Mouse (Mus musculus) gastrocnemius, postnatal 4 days (tissue): Measurements from ENCODE around the gene Ppp1r9a. TPM values are rescaled to one million over a fixed set of nuclear protein-coding genes. Genes with fewer than 3 reads are reported as not detected.

Experiments used
- DNase-seq, 2 experiments: peaks; one replicate each; pipeline ENCODE4 v3.0.0; 2021 to 2022; ENCODE audit warnings: low spot score in 2 of 2, mixed read lengths in 2 of 2
- total RNA-seq, 2 experiments: library from RNA; stranded (reverse); gene quantifications; 2 replicates each; pipeline ENCODE4 v1.2.3; 2021

The Ppp1r9a gene
- total RNA-seq, 2 experiments from 2014 or later = 50.2 to 55.1 TPM

DNA sequence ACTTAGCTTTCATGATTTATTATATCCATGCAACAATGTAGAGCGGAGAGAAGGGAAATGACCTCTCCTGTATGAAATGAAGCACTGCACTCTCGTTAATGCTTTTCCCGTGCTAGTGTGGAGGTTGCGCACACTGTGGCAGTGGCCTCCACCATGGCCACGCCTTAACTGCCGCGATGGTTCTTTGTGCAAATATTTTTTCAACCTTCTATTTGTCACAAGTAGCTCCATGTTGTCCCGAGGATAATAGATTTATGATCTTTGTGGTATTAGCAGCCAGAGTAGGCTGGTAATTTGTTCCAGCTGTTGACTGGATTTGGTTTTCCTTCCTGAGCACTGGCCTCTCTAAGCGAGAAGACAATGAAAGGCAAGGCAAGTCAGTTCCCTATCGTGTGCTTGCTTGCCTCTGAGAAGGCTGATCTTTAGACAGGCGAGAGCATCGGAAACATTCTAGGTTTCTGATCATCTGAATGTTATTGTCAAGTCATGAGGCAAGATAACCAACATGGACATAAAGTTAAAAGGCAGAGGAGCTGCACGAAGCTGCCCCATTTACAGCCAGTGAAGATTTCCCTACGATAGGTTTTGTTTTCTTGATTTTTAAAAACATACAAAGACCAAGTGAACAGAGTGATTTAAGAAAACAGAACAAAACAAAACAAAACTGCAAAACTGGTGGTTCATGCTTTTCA lies 50.5 kb downstream of the Ppp1r9a start:
- DNase-seq = no peak

DNA sequence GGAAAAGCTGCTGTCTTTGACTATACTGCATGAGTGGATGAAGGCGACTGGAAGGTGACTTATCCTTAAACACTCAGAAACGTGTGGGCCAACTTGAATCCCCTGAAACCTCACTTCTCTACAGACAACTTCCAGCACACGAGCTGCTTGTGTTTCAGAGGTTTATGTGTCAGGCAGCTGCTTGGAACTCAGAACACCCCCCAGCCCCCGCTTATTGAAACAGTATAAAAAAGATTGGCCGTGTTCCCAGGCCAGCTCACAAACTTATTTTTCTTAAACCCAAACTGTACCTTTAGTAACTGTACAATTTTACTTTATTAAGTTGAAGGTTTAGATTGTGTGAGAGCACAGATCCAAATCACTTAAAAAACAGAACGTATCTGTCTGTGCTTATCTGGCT lies 53.9 kb downstream of the Ppp1r9a start:
- peak in 1 of 2 experiments; percentile 40 for DNase-seq

DNA sequence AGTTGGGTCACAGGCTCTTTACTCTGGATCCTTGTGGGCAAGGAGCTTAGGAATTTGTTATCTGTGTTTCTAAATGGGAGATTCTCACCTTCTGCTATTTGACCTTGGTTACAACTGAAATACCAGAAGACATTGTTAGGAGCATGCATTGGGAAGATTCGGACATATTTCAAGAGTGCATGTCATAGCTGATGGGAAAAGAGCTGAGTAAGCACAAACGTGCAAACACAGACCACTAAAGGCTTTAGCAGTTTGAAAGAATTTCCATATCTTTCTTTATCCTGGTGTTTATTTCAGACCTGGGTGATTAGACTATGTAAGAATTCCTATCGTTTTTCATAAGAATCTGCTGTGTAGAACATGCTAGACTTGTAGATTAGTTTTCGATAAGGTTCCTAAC lies 59.5 kb downstream of the Ppp1r9a start:
- DNase-seq = no peak

DNA sequence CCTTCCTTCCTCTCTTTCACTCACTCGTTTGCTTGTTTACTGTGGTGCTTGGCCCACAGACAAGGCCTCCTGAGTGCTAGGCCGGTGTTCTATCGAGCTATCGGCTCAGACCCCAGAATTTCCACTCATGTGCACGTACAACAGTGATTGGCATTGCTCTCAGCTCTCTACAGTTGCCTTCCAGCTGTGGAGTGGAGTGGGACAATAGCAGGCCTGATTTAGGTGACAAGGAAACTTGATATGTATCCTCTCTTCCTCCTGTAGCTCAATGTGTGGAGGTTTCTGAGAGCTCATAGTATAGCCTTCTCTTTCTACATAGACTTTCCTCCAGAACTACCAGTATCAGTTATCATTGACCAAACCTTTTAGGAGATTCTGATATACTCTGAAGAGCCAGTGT lies 60.3 kb downstream of the Ppp1r9a start:
- no peak for DNase-seq

DNA sequence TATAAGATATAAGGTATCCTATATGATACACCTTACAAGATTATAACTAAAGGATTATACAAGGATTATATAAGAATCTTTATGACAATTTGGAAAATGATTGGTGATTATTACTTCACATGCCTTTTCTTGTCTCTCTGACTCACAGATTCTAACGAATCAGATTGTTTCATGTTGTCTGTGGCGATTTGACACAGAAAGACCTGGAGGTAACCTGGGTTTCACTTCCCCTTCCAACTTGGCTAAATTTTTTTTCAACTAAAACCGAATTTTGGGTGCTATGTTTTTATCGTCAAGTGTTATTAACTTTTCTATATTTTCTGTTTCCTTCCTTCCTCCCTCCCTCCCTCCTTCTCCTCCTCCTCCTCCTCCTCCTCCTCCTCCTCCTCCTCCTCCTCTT lies 64.5 kb downstream of the Ppp1r9a start:
- DNase-seq = no peak

DNA sequence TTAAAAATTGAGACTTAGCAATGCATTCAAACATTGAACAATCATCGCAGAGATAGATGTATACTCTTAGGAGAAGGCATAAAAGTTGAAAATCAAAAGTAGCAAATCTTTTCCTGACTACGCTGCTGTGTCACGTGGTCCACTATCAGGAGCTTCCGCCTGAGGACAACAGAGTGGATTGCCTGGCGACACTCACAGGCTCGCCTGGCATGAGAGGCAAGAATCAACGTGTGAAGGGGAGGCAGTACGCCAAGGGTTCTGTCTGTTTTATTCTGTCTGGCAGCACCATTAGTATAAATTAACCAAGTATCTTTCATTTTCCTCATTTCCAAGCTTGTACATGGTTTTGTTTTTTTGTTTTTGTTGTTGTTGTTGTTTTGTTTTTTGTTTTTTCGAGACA lies 68.5 kb downstream of the Ppp1r9a start:
- DNase-seq = no peak

DNA sequence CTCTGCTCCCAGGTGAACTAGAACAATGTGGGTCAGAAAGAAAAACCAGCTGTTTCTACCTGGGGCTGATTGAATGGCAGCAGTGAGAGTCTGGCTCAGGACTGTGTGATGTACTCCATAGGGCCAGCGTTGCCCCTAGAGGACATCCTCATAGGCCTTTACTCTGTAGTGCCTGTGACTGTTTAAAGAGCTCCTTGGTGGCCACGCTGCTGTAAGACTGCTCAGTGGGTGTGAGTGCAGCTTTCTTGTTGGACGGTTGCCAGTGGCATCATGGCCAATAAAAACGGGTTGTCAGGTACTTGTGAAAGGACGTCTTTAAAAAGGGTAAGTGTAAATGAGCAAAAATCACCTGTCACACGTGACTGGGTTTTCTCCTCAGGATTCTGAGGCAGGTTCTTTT lies 70.1 kb downstream of the Ppp1r9a start:
- DNase-seq = no peak

DNA sequence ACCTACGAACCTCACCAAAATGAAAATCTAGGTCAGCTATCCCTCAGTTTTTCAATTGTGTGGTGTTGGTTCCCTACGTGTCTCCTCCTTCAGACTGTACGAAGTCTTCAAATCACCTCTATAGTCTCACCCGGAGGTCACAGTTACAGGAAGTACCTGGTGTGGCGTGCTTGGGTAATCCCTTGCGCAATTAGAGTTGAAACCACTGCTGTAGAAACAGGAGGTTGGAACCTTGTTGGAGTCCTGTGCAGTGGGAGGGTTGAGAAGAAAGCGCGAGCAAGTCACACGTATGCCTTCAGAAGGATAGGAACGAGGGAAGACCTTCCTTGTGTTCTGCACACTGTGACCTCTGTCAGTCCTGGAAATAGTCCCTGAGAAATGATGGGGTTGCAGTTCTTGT lies 70.6 kb downstream of the Ppp1r9a start:
- DNase-seq = no peak

DNA sequence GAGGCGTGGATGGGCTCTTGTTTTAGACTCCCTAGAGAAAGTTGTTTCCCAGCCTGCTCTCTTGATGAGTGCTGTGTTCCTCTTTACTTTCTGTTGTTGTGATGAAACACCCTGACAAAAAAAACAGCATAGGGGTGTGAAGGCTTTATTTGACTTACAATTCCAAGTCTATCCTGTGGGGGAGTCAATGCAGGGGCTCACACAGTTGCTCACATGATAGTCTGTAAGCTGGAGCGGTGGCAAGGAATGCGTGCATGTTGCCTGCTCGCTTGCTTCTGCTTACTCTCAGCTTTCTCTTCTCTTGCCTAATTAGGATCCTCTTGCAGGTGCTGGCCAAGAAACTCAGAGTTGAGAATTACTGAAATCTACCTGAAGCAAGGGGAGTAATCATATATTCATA lies 74.8 kb downstream of the Ppp1r9a start:
- DNase-seq = no peak

DNA sequence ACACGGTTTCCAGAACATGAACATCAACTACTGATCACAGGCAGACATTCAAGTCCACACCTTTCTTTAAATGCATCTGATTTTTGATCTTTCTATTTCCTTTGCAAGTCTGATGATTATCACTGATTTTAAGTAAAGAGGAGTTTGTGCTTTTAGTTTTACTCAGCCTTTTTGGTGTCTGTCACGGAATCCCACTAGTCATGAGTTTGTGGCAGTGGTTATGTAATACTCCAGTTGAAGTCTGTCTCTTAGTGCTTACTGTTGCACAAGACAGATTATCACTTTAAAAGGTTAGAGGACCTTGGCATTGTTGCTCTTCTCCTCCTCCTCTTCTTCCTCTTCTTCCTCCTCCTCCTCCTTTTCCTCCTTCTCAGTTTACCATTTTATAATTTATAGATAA lies 75.5 kb downstream of the Ppp1r9a start:
- DNase-seq = no peak

DNA sequence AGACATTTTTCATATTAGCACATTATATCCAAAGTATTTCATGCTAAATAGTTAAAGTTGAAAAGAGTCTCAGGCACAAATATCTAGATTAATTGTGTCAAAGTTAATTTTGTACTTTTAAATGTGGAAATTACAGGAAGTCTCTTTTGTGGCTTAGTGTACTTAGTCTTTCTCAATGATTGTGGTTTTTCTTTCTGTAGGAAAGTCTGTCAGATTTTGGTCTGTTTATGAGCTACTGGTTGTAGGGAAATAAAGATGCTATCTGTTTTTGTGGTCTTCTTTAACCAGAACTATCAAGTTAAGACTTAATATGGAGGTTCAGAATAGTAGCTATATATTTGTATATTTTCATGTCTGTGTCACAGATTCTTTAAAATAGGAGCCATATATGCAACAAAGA lies 76.2 kb downstream of the Ppp1r9a start:
- DNase-seq = no peak

DNA sequence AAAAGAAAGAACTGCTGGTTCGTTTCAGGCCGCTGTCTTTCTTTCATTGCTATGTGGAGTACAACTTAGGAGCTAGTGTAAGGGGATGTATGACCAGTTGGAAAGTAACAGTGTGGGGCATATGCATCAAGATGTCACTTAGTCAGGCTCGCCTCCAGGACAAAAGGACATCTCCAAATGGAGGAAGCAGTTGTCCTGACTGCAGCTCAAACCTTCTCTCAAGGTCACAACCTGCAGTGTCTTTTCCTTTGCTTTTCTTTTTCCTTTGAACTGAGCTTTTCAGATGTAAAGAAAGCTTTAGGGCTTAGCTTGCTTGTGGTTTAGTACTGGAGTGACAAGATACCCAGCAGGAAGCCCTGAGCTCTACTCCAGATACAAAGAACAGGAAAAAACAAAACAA lies 77.4 kb downstream of the Ppp1r9a start:
- no peak for DNase-seq

DNA sequence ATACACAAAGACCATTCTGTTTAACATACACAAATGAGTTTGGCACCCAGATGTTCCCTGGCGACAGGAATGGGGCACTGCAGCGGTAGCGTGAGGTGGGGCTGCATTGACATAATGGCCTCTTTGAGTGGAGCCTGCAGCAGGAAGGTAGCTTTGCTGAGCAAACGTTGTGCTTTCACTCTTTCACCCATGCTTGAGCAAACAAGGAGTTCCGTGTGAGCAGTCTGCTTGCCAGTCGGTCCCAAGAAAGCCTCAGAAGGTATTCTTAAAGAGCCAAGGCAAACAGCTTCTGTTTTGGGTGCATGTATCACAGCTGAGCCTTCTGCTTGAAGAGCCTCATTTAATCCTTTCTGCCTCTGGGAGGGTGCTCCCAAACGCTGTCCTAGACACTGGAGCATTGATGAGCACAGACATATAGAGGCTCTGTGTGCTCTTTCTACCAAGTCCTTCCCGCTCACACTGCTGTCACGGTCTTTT lies 80.0 kb downstream of the Ppp1r9a start:
- DNase-seq = no peak

DNA sequence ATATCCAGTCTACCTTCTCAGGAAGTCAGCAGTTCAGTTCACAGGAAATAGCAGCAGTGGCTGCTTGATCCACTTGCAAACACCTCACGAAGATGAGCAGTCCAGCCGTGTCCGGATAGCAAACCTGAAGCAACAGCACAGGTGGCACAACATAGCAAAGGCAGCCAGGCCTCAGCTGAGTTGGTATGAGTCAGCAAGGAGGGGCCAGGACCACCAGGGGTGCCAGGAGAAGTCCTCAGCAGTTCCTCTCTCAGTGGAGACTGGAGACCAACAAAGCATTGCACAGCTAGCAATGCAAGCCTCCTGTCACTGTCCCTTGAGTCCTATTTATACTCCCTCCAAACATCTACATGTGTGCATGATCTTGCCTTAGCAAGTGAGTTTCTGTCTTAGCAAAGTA lies 83.0 kb downstream of the Ppp1r9a start:
- DNase-seq = no peak

DNA sequence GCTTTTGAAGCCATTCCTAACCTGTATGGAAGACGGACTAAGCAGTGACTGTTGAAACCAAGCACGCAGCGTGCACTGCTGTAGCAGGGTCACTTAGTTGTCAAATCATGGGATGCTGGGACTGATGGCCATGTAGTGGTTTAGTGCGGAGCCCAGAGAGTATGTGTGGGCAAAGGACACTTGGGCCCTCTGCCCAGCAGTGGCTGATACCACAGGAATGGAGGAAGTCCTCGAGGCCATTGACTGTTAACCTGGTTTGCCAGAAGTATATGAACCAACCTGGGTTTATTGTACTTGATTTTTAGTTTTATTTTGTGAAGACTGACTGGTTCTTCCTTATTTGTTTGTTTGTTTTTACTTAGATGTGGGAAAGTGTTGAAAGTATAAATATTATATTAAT lies 84.4 kb downstream of the Ppp1r9a start:
- no peak for DNase-seq

DNA sequence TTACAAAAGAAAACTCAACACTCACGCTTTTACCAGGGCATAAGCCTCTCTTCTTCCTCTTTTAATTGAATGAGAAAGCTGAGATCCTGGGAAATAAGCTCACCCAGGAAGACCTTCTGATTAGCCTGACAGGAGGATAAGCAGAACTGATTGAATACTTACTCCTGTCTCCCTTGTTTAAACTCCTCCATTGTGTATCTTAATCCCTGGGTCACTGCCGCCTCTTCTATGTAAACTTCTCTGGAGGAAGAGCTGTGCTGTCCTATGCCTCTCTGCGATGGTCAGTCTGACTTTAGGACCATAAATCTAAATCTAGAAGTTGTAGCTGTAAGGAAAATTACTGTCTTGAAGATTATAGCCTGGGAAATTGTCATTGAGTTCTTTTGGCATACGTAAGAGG lies 86.0 kb downstream of the Ppp1r9a start:
- no peak for DNase-seq

DNA sequence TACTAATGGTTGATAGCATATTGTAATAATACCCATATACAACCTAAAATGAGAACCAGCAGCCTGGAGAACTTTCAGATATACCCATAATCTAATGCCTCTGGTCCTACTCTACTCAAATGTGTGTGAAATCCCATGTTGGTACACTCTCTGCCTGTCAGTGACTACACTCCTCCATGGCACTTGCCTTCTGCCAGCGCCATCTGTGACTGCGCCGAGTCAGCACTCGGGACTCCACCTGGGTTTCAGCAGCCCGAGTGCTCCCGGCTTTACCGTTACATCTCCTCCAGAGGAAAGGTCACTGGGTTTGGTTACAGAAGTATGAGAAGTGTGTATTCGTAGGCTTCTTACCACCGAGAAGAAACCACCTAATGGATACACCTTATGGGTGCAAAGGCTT lies 89.6 kb downstream of the Ppp1r9a start:
- DNase-seq = no peak

DNA sequence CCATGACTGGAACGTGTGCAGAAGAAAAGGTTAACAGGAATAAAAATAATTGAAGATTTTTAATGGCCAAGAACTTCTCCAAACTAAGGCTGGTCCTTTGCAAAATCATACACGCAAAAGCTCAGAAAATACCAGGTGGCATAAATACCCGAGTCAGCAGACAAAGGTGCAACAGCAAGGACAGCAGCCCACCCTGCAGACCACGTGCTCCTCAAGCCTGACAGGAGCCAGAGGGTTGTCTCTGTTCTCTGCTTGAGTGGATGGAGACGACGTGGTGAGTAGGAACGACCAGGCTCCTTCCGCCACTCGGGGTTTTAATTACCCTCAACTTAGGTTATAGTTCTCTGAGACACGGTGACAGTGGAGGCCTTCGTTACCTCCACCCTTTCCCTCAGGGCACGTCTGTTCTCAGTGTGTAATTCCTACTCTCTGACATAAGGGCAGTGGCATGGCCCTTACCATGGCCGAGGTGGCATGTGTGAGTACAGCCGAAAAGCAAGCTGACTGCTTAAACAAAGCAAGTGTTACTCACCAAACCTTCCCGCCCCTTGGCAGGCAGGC lies 91.0 kb downstream of the Ppp1r9a start:
- no peak for DNase-seq

DNA sequence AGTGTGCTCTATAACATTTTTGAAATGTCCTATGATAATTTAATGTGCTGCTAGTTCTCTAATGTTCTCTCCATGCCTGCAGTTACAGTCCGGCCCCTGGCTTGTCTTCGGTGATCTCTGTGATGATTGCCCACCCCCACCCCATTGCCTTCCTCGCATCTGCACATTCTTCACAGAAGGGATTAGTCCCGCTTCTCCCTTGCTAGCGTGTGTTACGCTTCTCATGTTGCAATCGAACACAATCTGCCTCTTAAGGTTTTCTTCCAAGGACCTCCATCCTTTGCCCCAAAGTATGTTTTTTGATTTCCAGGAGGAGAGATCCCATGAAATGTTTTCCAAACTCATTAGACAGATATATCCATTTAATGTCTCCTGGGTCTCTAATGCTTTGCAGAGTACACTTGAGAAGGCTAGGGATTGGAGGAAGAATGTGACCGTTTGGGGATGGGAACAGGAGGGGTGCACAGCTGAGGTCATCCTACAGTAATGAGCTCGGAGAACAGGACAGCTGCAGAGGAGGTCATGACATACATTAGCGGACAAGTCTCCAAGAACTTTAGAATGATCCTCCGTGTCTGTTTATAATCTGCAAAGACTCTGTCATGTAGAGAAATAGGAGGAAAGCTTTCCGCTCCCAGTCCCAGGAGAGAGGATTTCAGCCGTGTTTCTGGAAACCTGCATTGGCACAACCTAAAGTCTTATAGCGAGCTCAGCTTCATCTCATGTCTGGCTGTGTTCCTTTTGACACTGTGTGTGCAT lies 91.6 kb downstream of the Ppp1r9a start:
- DNase-seq = peak in 1 of 2 experiments; percentile 63

DNA sequence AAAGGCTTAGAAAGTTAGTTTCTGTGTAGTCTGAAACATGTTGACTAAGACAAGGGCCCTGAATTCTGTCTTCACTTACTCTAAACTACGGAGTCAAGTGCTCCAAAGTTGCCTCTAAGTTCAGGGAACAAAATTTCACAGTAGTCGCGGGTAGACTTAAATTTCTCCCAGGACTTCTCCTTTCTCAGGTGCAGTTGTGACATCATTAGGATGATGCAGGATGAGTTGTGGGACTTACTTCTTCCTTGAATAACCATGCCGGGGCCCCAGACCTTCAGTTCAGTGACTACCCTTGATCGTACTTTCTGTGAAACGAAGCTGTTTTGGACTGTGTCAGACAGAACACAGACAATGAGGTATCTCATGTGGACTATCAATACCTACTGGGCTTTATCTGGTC lies 94.9 kb downstream of the Ppp1r9a start:
- no peak for DNase-seq

DNA sequence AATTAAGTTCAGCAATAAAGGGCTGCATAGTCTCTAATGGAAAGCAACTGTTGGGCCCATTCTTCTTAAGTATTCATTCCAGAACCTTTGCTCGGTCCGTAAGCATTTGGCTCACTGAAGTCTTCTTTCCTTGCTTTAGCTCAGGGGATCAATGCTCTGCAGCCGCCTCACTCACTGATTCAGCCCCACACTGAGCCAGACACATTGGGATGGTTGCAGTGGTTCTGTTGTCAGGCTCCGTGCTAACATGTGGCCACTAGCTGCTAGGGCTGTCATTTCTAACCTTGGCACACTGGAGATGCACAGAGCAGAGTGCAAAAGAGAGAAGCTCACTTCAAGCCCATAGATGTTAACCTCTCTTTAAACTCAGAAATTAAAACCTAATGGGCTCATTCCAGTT lies 96.2 kb downstream of the Ppp1r9a start:
- DNase-seq = no peak

DNA sequence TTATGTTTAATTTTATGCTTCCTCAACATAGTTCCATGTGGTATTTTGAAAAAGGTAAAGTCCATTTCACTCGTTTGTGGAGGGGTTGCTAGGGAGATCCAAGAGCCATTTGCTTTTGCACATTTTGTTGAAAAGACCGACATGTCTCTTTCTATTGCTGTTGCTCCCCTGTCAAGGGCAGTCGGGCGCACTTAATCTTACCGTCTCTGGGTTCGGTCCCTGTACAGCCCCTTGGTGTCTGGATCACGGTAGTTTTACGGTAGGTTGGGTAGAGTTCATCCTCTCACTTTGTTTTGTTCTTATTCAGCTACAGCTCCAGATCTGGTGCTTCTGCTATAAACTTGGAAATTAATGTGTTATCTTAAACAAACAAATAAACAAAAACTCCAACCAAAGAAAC lies 98.1 kb downstream of the Ppp1r9a start:
- no peak for DNase-seq
